Mouse (Mus musculus) ZHBTc4 (cell line): Measurements from ENCODE around the gene Hist1h3d.

Source experiments
- DNase-seq: peaks from one replicate; pipeline ENCODE4 v3.0.0-alpha.2; 2011; ENCODE audit warnings: low read depth, low spot score

Hist1h3d gene

GRCm38 (mm10) chr13:23585029-23585441, 9.5 kb downstream of the Hist1h3d start:
- peak; percentile 82 for DNase-seq

GRCm38 (mm10) chr13:23585442-23586098, 10.0 kb downstream of the Hist1h3d start:
- DNase-seq: peak; percentile 92

- peak; percentile 82 for DNase-seq
Observed at GRCm38 (mm10) chr13:23586099-23586939, 10.8 kb downstream of the Hist1h3d start.

GRCm38 (mm10) chr13:23586940-23587225, 11.3 kb downstream of the Hist1h3d start:
- peak; percentile 24 for DNase-seq

GRCm38 (mm10) chr13:23591206-23591605, 15.6 kb downstream of the Hist1h3d start:
- DNase-seq: no peak

- peak; percentile 54 for DNase-seq
Observed at GRCm38 (mm10) chr13:23591886-23592285, 16.3 kb downstream of the Hist1h3d start.

- DNase-seq: no peak
Observed at GRCm38 (mm10) chr13:23592614-23593013, 17.1 kb downstream of the Hist1h3d start.

GRCm38 (mm10) chr13:23593051-23593770, 17.6 kb downstream of the Hist1h3d start:
- DNase-seq: no peak

GRCm38 (mm10) chr13:23595185-23595584, 19.6 kb downstream of the Hist1h3d start:
- DNase-seq: peak; percentile 23

GRCm38 (mm10) chr13:23595622-23596372, 20.2 kb downstream of the Hist1h3d start:
- DNase-seq: peak; percentile 62

- DNase-seq: peak; percentile 78
Observed at GRCm38 (mm10) chr13:23597957-23598356, 22.4 kb downstream of the Hist1h3d start.

- DNase-seq: no peak
Observed at GRCm38 (mm10) chr13:23603182-23603699, 27.7 kb downstream of the Hist1h3d start.

GRCm38 (mm10) chr13:23604452-23604851, 28.9 kb downstream of the Hist1h3d start:
- no peak for DNase-seq

- no peak for DNase-seq
Observed at GRCm38 (mm10) chr13:23605052-23605451, 29.5 kb downstream of the Hist1h3d start.

GRCm38 (mm10) chr13:23609209-23609608, 33.6 kb downstream of the Hist1h3d start:
- no peak for DNase-seq

- no peak for DNase-seq
Observed at GRCm38 (mm10) chr13:23609844-23610243, 34.3 kb downstream of the Hist1h3d start.

- peak; percentile 40 for DNase-seq
Observed at GRCm38 (mm10) chr13:23610393-23610792, 34.8 kb downstream of the Hist1h3d start.

GRCm38 (mm10) chr13:23611638-23612037, 36.1 kb downstream of the Hist1h3d start:
- DNase-seq: no peak

GRCm38 (mm10) chr13:23620056-23620732, 44.6 kb downstream of the Hist1h3d start:
- no peak for DNase-seq

- DNase-seq: peak; percentile 88
Observed at GRCm38 (mm10) chr13:23620733-23621531, 45.4 kb downstream of the Hist1h3d start, which contains the start of gene Hist1h2be. TSS of gene Hist1h2be (minus strand) at chr13:23621124.
